Mouse (Mus musculus) ES-E14 (cell line): Measurements from ENCODE around the gene Olfr738. TPM values are rescaled to one million over a fixed set of nuclear protein-coding genes. Genes with fewer than 3 reads are reported as not detected.

Source experiments
- DNase-seq: peaks from one replicate; pipeline ENCODE4 v3.0.0-alpha.2; 2013; ENCODE audit warnings: low read depth, low spot score
- H3K27ac ChIP-seq: 2 replicates; pipeline ENCODE4 v1.5.1; 2012; ENCODE audit warnings: low read depth, mild to moderate bottlenecking, low read length, moderate library complexity, mixed read lengths; ENCODE audit not compliant: poor library complexity, insufficient read depth, severe bottlenecking
- H3K36me3 ChIP-seq: 2 replicates; pipeline ENCODE4 v1.6.1; 2012; ENCODE audit warnings: mild to moderate bottlenecking, low read length, moderate library complexity, mixed read lengths; ENCODE audit not compliant: control insufficient read depth, poor library complexity, insufficient read depth, severe bottlenecking
- H3K4me1 ChIP-seq, 2 experiments: fragments of 150-350 bp in 1 of 2; sonication (generic) in 1 of 2; 2 replicates each; pipeline ENCODE4 v1.6.1; 2012; ENCODE audit warnings: low read length in 2 of 2, mild to moderate bottlenecking in 1 of 2, mixed read lengths in 1 of 2; ENCODE audit not compliant: control insufficient read depth in 2 of 2, insufficient read depth in 2 of 2, poor library complexity in 1 of 2
- H3K4me3 ChIP-seq, 2 experiments: fragments of 150-350 bp in 1 of 2; sonication (generic) in 1 of 2; 2 replicates each; pipeline ENCODE4 v1.5.1; 2012; ENCODE audit warnings: low read length in 2 of 2, low read depth in 1 of 2, mild to moderate bottlenecking in 1 of 2, mixed read lengths in 1 of 2; ENCODE audit not compliant: insufficient read depth in 1 of 2, poor library complexity in 1 of 2, severe bottlenecking in 1 of 2
- H3K9ac ChIP-seq: 2 replicates; pipeline ENCODE4 v1.6.1; 2012; ENCODE audit warnings: low read depth, mild to moderate bottlenecking, low read length, mixed read lengths; ENCODE audit not compliant: poor library complexity, insufficient read depth, severe bottlenecking
- H3K9me3 ChIP-seq: fragments of 150-350 bp; sonication (generic); 2 replicates; pipeline ENCODE4 v1.6.1; 2012; ENCODE audit warnings: low read depth, mild to moderate bottlenecking, low read length; ENCODE audit not compliant: control insufficient read depth, insufficient read depth
- CHD2 ChIP-seq: IDR thresholded peaks from 2 replicates; pipeline ENCODE4 v1.6.1; 2014; ENCODE audit warnings: mild to moderate bottlenecking, low read depth, low read length, inconsistent platforms
- HCFC1 ChIP-seq: IDR thresholded peaks from 2 replicates; pipeline ENCODE4 v1.6.1; 2012; ENCODE audit warnings: low read length, inconsistent platforms, borderline replicate concordance; ENCODE audit not compliant: insufficient read depth
- MAFK ChIP-seq: IDR thresholded peaks from 2 replicates; pipeline ENCODE4 v1.6.1; 2014; ENCODE audit warnings: mild to moderate bottlenecking, low read depth, low read length, inconsistent platforms; ENCODE audit not compliant: insufficient read depth
- ZC3H11A ChIP-seq: IDR thresholded peaks from 2 replicates; pipeline ENCODE4 v1.6.1; 2012; ENCODE audit warnings: low read depth, mild to moderate bottlenecking, inconsistent platforms, low read length, borderline replicate concordance
- ZNF384 ChIP-seq: IDR thresholded peaks from 2 replicates; pipeline ENCODE4 v1.6.1; 2012; ENCODE audit warnings: low read depth, low read length, inconsistent platforms
- in situ Hi-C, 2 experiments: fragments of 600-800 bp; cut with MboI; formaldehyde crosslinking; loops; one replicate each; pipeline ENCODE4 v1.15.1; 2025; ENCODE audit warnings: low sequenced_read_pairs in 2 of 2, inconsistent platforms in 1 of 2; ENCODE audit not compliant: unreplicated experiment in 2 of 2
- total RNA-seq: library from RNA; depleted of rRNA; stranded (reverse); fragments of 300-350 nt; gene quantifications from 2 replicates; pipeline ENCODE4 v1.2.3, GENCODE M21; 2012; rRNA removed

Olfr738 gene
- not detected in 2 replicates for total RNA-seq

GRCm38 (mm10) chr14:50407268-50407667 lies at the start of gene Olfr738:
Gene Olfr738, plus strand, starts transcription at chr14:50407568.
- Histone ChIP-seq H3K9me3 (no peaks in the 10 kb centered on the region), H3K36me3 (no peaks in the 10 kb centered on the region), H3K4me1 (no peaks in the 10 kb centered on the region), H3K27ac (no peak within 1 kb of the TSS), H3K4me3 (no peak within 1 kb of the TSS), H3K9ac (no peak within 1 kb of the TSS)
- in situ Hi-C loops = no loop called here
- TF ChIP-seq MAFK (no peak), HCFC1 (no peak), ZC3H11A (no peak), CHD2 (no peak), ZNF384 (no peak)
- DNase-seq = no peak

- in situ Hi-C loops = loop anchor here in 1 of 2 experiments (25.0 kb wide), 1 partner anchor 405 kb away; no protein-coding TSS in a partner anchor
- no peaks in the 10 kb centered on the region for H3K4me1 ChIP-seq
- H3K9me3 ChIP-seq = no peaks in the 10 kb centered on the region
- no peaks in the 10 kb centered on the region for H3K36me3 ChIP-seq
- no peak within 1 kb of the TSS for H3K4me3 ChIP-seq
- TF ChIP-seq HCFC1 = no peak
- no peak for TF ChIP-seq CHD2
- TF ChIP-seq MAFK = no peak
- no peak for TF ChIP-seq ZC3H11A
- H3K27ac ChIP-seq = no peak within 1 kb of the TSS
- DNase-seq = no peak
- H3K9ac ChIP-seq = no peak within 1 kb of the TSS
These were observed 49.8 kb upstream of the Olfr738 start, which contains the start of gene Tlr11 for GRCm38 (mm10) chr14:50357593-50357992. Gene Tlr11, plus strand, starts transcription at chr14:50357914.

DNA sequence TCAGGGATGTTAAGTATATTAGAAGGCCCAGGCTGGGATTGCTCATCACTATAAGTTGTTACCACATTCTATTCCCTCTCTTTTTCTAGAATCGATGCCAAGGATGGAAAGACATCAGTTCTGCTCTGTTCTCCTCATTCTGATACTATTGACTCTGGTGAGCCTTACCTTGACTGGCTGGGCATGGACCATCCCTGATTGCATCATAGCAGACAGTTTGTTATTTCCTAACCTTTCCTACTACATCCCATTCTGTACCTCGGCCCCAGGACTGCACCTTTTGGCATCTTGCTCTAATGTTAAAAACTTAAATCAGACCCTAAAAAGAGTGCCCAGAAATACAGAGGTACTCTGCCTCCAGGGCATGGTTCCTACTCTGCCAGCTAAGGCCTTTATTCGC lies 46.9 kb upstream of the Olfr738 start:
- no peak overlapping the region for H3K9ac ChIP-seq
- H3K4me3 ChIP-seq = no peak overlapping the region
- no peaks in the 10 kb centered on the region for H3K4me1 ChIP-seq
- H3K9me3 ChIP-seq = no peaks in the 10 kb centered on the region
- H3K27ac ChIP-seq = no peak overlapping the region
- TF ChIP-seq HCFC1 (no peak), ZC3H11A (no peak), CHD2 (no peak), ZNF384 (no peak), MAFK (no peak)
- no peak for DNase-seq
- H3K36me3 ChIP-seq = no peaks in the 10 kb centered on the region
- in situ Hi-C loops = loop anchor here in 1 of 2 experiments (25.0 kb wide), 1 partner anchor 402 kb away; no protein-coding TSS in a partner anchor

DNA sequence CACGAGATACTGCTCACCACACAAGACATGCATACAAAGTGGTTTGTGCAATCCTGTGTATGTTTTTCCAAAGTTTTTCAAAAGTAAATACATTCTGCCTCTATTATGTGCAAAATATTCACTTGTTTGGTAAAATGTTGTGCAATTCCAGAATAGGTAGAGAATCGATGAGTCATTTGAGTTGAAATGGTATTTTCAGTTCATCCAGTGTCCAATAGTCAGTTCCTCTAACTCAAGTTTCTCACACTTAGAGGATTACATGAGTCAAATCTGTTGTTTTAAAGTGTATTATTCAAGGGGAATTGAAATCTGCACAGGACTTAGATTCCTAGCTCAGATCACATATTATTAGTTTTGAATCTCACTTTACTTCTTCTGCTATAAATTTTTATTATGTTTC lies 43.8 kb upstream of the Olfr738 start:
- in situ Hi-C loops = loop anchor here in 1 of 2 experiments (25.0 kb wide), 1 partner anchor 399 kb away; no protein-coding TSS in a partner anchor
- no peak for DNase-seq
- Histone ChIP-seq H3K4me1 (no peaks in the 10 kb centered on the region), H3K27ac (no peak overlapping the region), H3K9ac (no peak overlapping the region), H3K9me3 (no peaks in the 10 kb centered on the region), H3K4me3 (no peak overlapping the region), H3K36me3 (no peaks in the 10 kb centered on the region)
- no peak for TF ChIP-seq CHD2
- no peak for TF ChIP-seq MAFK
- TF ChIP-seq ZC3H11A = no peak
- TF ChIP-seq ZNF384 = no peak

DNA sequence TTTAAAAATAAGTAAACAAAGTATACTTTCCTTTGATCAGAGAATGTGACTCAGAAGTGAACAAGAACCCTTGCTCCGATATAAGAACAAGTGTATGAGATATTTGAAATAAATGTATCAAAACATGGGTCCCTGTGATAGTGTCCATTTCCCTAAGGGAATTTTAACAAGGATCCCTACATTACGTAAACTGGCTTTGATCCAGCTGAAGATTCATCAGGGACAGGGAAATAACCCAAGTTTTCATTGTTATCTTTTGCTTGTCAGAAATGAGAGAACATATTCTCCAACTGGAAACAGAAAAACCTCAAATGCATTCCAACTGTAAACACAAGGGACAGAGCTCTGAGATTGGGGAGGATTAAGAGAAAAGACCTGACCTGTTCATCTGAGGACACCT lies 26.5 kb upstream of the Olfr738 start, which contains the start of gene Olfr736:
Gene Olfr736 (plus strand): TSS at position 301 of the 400 bp plus-strand sequence.
- H3K36me3 ChIP-seq = no peaks in the 10 kb centered on the region
- no peak within 1 kb of the TSS for H3K9ac ChIP-seq
- in situ Hi-C loops = no loop called here
- no peak for DNase-seq
- TF ChIP-seq MAFK (no peak), CHD2 (no peak), ZC3H11A (no peak), HCFC1 (no peak), ZNF384 (no peak)
- no peaks in the 10 kb centered on the region for H3K9me3 ChIP-seq
- no peak within 1 kb of the TSS for H3K27ac ChIP-seq
- no peaks in the 10 kb centered on the region for H3K4me1 ChIP-seq
- no peak within 1 kb of the TSS for H3K4me3 ChIP-seq
